14 mouse cellular contexts compared by ENCODE assay signal in genomic region chr17:78180766-78181165, GRCm38 (mm10).
"Had no signal": no experiment of that assay in that cellular context is flagged by ENCODE, and none has a peak within 500 bp of the region (broad histone marks: within the 10 kb centered on the region; RNA-seq: fewer than 3 reads in every experiment).

No protein-coding gene starts in this region.

- DNase-seq: kidney, adult 2 months; kidney, postnatal 14 days; lung, embryonic 14.5 days; lung, postnatal 10 days; lung, postnatal 4 days; retina, postnatal 1 day; right cerebral cortex, postnatal 14 days; thymus, postnatal 36 days had no signal

- H3K4me2 ChIP-seq: kidney, embryonic 15.5 days; limb, embryonic 15.5 days; liver, embryonic 12.5 days; lung, embryonic 14.5 days; midbrain, embryonic 12.5 days had no signal

- H3K27me3 ChIP-seq: kidney, embryonic 15.5 days; limb, embryonic 15.5 days; liver, embryonic 12.5 days; midbrain, embryonic 12.5 days had no signal

- H3K27ac ChIP-seq: kidney, embryonic 15.5 days; left cerebral cortex, adult 2 months; limb, embryonic 15.5 days; liver, embryonic 12.5 days; midbrain, embryonic 12.5 days had no signal

- H3K36me3 ChIP-seq: kidney, embryonic 15.5 days; limb, embryonic 15.5 days; liver, embryonic 12.5 days; midbrain, embryonic 12.5 days had no signal

- ATAC-seq: intestine, embryonic 16.5 days; liver, embryonic 12.5 days had no signal

- H3K9me3 ChIP-seq: kidney, embryonic 15.5 days; limb, embryonic 15.5 days; liver, embryonic 12.5 days; midbrain, embryonic 12.5 days had no signal

- H3K4me3 ChIP-seq: kidney, embryonic 15.5 days; left cerebral cortex, adult 2 months; limb, embryonic 15.5 days; liver, embryonic 12.5 days; midbrain, embryonic 12.5 days had no signal

- H3K9ac ChIP-seq: kidney, embryonic 15.5 days; limb, embryonic 15.5 days; liver, embryonic 12.5 days; lung, embryonic 14.5 days; midbrain, embryonic 12.5 days had no signal

- H3K4me1 ChIP-seq: limb, embryonic 15.5 days; liver, embryonic 12.5 days; midbrain, embryonic 12.5 days had no signal
